13 mouse cellular contexts compared by ENCODE assay signal in genomic region chr12:75983336-75983735, GRCm38 (mm10).
"Had no signal": no experiment of that assay in that cellular context is flagged by ENCODE, and none has a peak within 500 bp of the region (broad histone marks: within the 10 kb centered on the region; RNA-seq: fewer than 3 reads in every experiment).

No protein-coding gene starts in this region.

- H3K9ac ChIP-seq: kidney, embryonic 15.5 days; limb, embryonic 12.5 days; liver, embryonic 15.5 days; midbrain, embryonic 13.5 days; stomach, embryonic 15.5 days had no signal

- ATAC-seq: lung, postnatal 0 days; midbrain, embryonic 13.5 days had no signal

- H3K4me2 ChIP-seq: kidney, embryonic 15.5 days; limb, embryonic 12.5 days; liver, embryonic 11.5 days; liver, embryonic 15.5 days; midbrain, embryonic 13.5 days; stomach, embryonic 15.5 days had no signal

- H3K27me3 ChIP-seq: kidney, embryonic 15.5 days; limb, embryonic 12.5 days; liver, embryonic 15.5 days; midbrain, embryonic 13.5 days; stomach, embryonic 15.5 days had no signal

- H3K27ac ChIP-seq: kidney, embryonic 15.5 days; left cerebral cortex, adult 2 months; limb, embryonic 12.5 days; liver, embryonic 15.5 days; midbrain, embryonic 13.5 days; stomach, embryonic 15.5 days had no signal

- H3K9me3 ChIP-seq: kidney, embryonic 15.5 days; limb, embryonic 12.5 days; liver, embryonic 15.5 days; midbrain, embryonic 13.5 days; stomach, embryonic 15.5 days had no signal

- H3K4me3 ChIP-seq: kidney, embryonic 15.5 days; left cerebral cortex, adult 2 months; limb, embryonic 12.5 days; liver, embryonic 15.5 days; midbrain, embryonic 13.5 days; stomach, embryonic 15.5 days had no signal

- H3K4me1 ChIP-seq: limb, embryonic 12.5 days; liver, embryonic 15.5 days; midbrain, embryonic 13.5 days; stomach, embryonic 15.5 days had no signal

- DNase-seq: kidney, postnatal 25 days; lung, adult 2 months; lung, postnatal 36 days; right cerebral cortex, postnatal 14 days; thymus, postnatal 4 days had no signal

- H3K36me3 ChIP-seq: liver, embryonic 15.5 days; stomach, embryonic 15.5 days had no signal
